Mouse (Mus musculus): ENCODE results near the gene Rnd3.

GRCm38 (mm10) chr2:51090688-51091087 lies 58.2 kb downstream of the Rnd3 start:
- no peak for TF ChIP-seq POLR2A (IDR thresholded peaks at IDR 0.05; ENCODE audit: borderline replicate concordance, insufficient read depth, low read length)
- no peak for TF ChIP-seq CTCF (IDR thresholded peaks at IDR 0.05; ENCODE audit: borderline replicate concordance, insufficient read depth, low read depth, low read length)
